Mouse (Mus musculus) stomach, adult 2 months (tissue): Measurements from ENCODE around the gene Tbc1d4. TPM values are rescaled to one million over a fixed set of nuclear protein-coding genes. Genes with fewer than 3 reads are reported as not detected.

Source experiments
- polyA plus RNA-seq: library from polyadenylated mRNA; depleted of rRNA; stranded (reverse); fragments of >200 nt; gene quantifications from 2 replicates; pipeline ENCODE4 v1.2.3, GENCODE M21; 2012; rRNA removed

Tbc1d4 gene
- 1.8 and 1.9 TPM in 2 replicates for polyA plus RNA-seq

GRCm38 (mm10) chr14:101608519-101609368 is at the start of gene Tbc1d4:
Gene Tbc1d4 (minus strand): TSS chr14:101609191.

GRCm38 (mm10) chr14:101653581-101654525 is 44.9 kb upstream of the Tbc1d4 start, which contains the start of gene Uchl3:
Gene Uchl3 (plus strand): TSS chr14:101653967.

GRCm38 (mm10) chr14:101640153-101640843 is 31.3 kb upstream of the Tbc1d4 start, which contains the start of gene Commd6:
Gene Commd6 (minus strand): TSS chr14:101640686.

Other genes with a start within 250 kb of the Tbc1d4 start
- 7.8 and 8.3 TPM in 2 replicates for gene Commd6, start 31.5 kb upstream of the Tbc1d4 start, polyA plus RNA-seq
- 4.5 and 6.5 TPM in 2 replicates for gene Uchl3, start 44.8 kb upstream of the Tbc1d4 start, polyA plus RNA-seq
- gene Gm9922, start 120.6 kb upstream of the Tbc1d4 start, polyA plus RNA-seq: 1.7 and 2.9 TPM in 2 replicates
- 46.0 and 56.5 TPM in 2 replicates for gene Lmo7, start 120.8 kb upstream of the Tbc1d4 start, polyA plus RNA-seq